Mouse (Mus musculus) lung, postnatal 0 days (tissue): ENCODE measurements around the gene Degs2.

ENCODE experiments used
- CTCF ChIP-seq: IDR thresholded peaks from 2 replicates; pipeline ENCODE4 v1.5.1; 2016; ENCODE audit warnings: antibody characterized with exemption, mild to moderate bottlenecking
- EP300 ChIP-seq: IDR thresholded peaks from 2 replicates; pipeline ENCODE4 v1.6.1; 2016; ENCODE audit warnings: antibody characterized with exemption, mild to moderate bottlenecking, control low read depth

DNA sequence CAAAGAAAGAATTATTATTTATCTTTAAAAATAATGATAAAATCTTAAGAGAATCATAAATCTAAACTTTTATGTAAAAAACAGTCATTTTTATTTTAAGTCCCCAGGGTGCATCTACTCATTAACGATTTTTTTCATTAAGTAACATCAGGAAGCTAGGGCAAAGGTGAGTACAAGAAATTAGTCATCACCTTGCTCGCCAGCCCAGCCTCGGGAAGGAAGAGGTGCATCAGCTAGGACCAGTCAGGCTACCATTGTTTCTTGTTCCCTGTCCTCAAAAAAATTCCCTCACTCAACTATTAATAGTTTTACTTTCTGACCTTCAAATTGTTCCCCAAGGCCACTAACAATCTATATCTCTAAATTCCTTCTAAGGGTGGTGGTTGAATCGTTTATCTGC is 23.7 kb downstream of the Degs2 start:
- TF ChIP-seq CTCF: no peak
- TF ChIP-seq EP300: no peak
